Mouse (Mus musculus) liver, adult 2 months (tissue): ENCODE measurements around the gene Rnf26. TPM values are rescaled to one million over a fixed set of nuclear protein-coding genes. Genes with fewer than 3 reads are reported as not detected.

ENCODE experiments used
- DNase-seq: peaks from one replicate; pipeline ENCODE4 v3.0.0-alpha.2; 2011; ENCODE audit warnings: low read depth, low spot score; ENCODE audit errors: extremely low read depth
- H3K27ac ChIP-seq: fragments of 200-500 bp; replicated peaks from 2 replicates; pipeline ENCODE4 v1.5.1; 2012; ENCODE audit warnings: low read depth, mild to moderate bottlenecking, control low read depth, inconsistent platforms, low read length; ENCODE audit not compliant: insufficient read depth
- H3K27me3 ChIP-seq: fragments of 200-500 bp; 2 replicates; pipeline ENCODE4 v1.6.1; 2012; ENCODE audit warnings: mild to moderate bottlenecking, moderate library complexity, low read length, inconsistent platforms; ENCODE audit not compliant: control insufficient read depth, insufficient read depth
- H3K36me3 ChIP-seq: fragments of 200-500 bp; 2 replicates; pipeline ENCODE4 v1.6.1; 2012; ENCODE audit warnings: low read length, inconsistent platforms; ENCODE audit not compliant: control insufficient read depth, insufficient read depth
- H3K4me1 ChIP-seq: fragments of 200-500 bp; 2 replicates; pipeline ENCODE4 v1.6.1; 2011; ENCODE audit warnings: low read length; ENCODE audit not compliant: control insufficient read depth, insufficient read depth
- H3K4me3 ChIP-seq: fragments of 200-500 bp; 2 replicates; pipeline ENCODE4 v1.5.1; 2011; ENCODE audit warnings: low read depth, mild to moderate bottlenecking, control low read depth, low read length, moderate library complexity; ENCODE audit not compliant: insufficient read depth
- H3K79me2 ChIP-seq: fragments of 200-500 bp; 2 replicates; pipeline ENCODE4 v1.6.1; 2012; ENCODE audit warnings: inconsistent platforms, mild to moderate bottlenecking, low read length, moderate library complexity; ENCODE audit not compliant: control insufficient read depth, insufficient read depth
- H3K9ac ChIP-seq: fragments of 200-500 bp; 2 replicates; pipeline ENCODE4 v1.6.1; 2012; ENCODE audit warnings: low read depth, mild to moderate bottlenecking, control low read depth, inconsistent platforms, low read length
- CTCF ChIP-seq: fragments of 200-500 bp; IDR thresholded peaks from 2 replicates; pipeline ENCODE4 v1.5.1; 2011; ENCODE audit warnings: low read depth, low read length, control low read depth
- POLR2A ChIP-seq: fragments of 200-500 bp; IDR thresholded peaks from 2 replicates; pipeline ENCODE4 v1.6.1; 2011; ENCODE audit warnings: low read length, control low read depth; ENCODE audit not compliant: insufficient read depth; ENCODE audit errors: extremely low read depth
- WGBS: fragments of 180-500 bp; shearing (Covaris S2); methylation state at CpG from one replicate; pipeline ENCODE4 v1.1.7; 2018; 5-methylcytosine and 5-hydroxymethylcytosine counted together
- polyA plus RNA-seq: library from polyadenylated mRNA; depleted of rRNA; stranded (reverse); fragments of >200 nt; gene quantifications from 2 replicates; pipeline ENCODE4 v1.2.3, GENCODE M21; 2012; rRNA removed
- total RNA-seq: library from RNA; depleted of rRNA; stranded (reverse); fragments of >200 nt; gene quantifications from 2 replicates; pipeline ENCODE4 v1.2.3, GENCODE M21; 2014; rRNA removed

The Rnf26 gene
- total and polyA plus RNA-seq, 2 experiments = 3.1 to 19.0 TPM

DNA sequence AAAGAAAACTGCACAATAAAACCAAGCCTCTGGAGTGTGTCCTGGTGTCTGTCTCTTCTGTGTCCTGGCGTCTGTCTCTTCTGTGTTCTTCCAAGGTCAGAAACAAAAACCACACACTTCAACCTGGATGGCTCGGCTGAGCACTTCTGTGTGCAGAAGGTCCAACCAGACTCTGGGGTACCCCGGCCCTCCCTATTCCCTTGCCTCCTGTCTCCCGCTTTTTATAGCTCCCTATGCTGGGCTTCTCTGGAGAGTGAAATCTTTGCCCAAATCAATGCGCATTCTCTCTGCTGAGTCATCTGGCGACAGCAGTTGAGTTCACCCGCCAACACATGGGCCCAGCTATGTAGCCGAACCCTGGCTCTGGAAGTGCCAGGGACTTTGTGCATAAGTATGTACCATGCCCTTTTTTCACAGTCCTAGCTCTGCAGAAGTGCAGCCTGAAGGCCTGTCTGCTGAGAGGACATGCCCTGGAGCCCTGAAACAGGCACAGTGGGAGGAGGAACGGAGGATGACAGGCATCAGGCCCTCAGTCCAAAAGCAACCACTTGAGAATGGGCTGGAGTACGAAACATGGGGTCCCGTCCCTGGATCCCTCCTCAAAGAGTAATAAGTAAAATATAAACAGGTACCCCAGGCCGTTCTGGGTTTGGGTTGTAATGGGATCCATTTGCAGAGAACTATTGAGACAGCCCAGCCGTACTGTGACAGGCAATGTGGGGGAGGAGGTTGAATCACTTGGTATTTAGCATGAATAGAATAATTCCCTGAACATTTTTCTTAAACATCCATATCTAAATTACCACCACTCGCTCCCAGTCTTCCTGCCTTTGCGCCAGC, 64.6 kb downstream of the Rnf26 start:
- Histone ChIP-seq H3K79me2 (no peaks in the 10 kb centered on the region), H3K27ac (no peak overlapping the region), H3K4me3 (no peak overlapping the region), H3K4me1 (no peaks in the 10 kb centered on the region), H3K36me3 (no peaks in the 10 kb centered on the region), H3K27me3 (peaks cover 2% of the 10 kb centered on the region; the same call in 1 of the 2 replicates), H3K9ac (no peak overlapping the region)
- no peak for DNase-seq
- WGBS = 78% methylated on average over 15 of the region's 15 CpGs
- no peak for TF ChIP-seq POLR2A
- no peak for TF ChIP-seq CTCF

DNA sequence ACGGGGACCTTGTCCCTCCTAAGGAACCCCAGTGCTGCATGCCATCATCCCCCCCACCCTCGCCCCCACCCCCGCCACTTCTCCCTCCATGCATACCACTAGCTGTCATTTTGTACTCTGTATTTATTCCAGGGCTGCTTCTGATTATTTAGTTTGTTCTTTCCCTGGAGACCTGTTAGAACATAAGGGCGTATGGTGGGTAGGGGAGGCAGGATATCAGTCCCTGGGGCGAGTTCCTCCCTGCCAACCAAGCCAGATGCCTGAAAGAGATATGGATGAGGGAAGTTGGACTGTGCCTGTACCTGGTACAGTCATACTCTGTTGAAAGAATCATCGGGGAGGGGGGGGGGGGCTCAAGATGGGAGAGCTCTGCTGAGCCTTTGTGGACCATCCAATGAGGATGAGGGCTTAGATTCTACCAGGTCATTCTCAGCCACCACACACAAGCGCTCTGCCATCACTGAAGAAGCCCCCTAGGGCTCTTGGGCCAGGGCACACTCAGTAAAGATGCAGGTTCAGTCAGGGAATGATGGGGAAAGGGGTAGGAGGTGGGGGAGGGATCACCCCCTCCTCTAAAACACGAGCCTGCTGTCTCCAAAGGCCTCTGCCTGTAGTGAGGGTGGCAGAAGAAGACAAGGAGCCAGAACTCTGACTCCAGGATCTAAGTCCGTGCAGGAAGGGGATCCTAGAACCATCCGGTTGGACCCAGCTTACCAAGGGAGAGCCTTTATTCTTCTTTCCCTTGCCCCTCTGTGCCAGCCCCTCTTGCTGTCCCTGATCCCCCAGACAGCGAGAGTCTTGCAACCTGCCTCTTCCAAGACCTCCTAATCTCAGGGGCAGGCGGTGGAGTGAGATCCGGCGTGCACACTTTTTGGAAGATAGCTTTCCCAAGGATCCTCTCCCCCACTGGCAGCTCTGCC, 65.5 kb downstream of the Rnf26 start:
- Histone ChIP-seq H3K4me1 (no peaks in the 10 kb centered on the region), H3K4me3 (no peak overlapping the region), H3K36me3 (no peaks in the 10 kb centered on the region), H3K9ac (no peak overlapping the region), H3K79me2 (no peaks in the 10 kb centered on the region), H3K27me3 (peaks cover 2% of the 10 kb centered on the region; the same call in 1 of the 2 replicates), H3K27ac (no peak overlapping the region)
- no peak for DNase-seq
- WGBS = 76% methylated on average over 14 of the region's 14 CpGs
- TF ChIP-seq CTCF (no peak), POLR2A (no peak)

DNA sequence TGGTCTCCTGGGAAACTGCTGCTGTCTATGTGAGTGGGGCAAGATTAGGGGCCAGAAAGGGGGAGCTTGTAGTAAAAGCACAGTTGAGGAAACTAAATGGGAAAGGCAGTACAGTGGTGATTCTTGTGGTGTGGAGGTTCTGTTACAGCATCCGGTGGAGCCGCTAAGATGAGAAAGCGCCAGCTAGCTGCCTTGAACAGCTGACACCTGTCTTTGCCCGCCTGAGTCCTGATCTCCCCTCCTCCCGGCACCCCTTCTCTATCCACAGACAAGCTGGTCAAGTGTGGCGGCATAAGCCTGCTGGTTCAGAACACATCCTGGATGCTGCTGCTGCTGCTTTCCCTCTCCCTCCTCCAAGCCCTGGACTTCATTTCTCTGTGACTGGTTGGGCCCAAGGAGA, 66.2 kb downstream of the Rnf26 start:
- no peaks in the 10 kb centered on the region for H3K36me3 ChIP-seq
- TF ChIP-seq POLR2A = no peak
- TF ChIP-seq CTCF = no peak
- 66% methylated on average over 6 of the region's 6 CpGs for WGBS
- H3K27ac ChIP-seq = no peak overlapping the region
- H3K4me3 ChIP-seq = no peak overlapping the region
- DNase-seq = no peak
- no peaks in the 10 kb centered on the region for H3K79me2 ChIP-seq
- H3K9ac ChIP-seq = no peak overlapping the region
- H3K4me1 ChIP-seq = no peaks in the 10 kb centered on the region
- H3K27me3 ChIP-seq = peaks cover 2% of the 10 kb centered on the region; the same call in 1 of the 2 replicates

DNA sequence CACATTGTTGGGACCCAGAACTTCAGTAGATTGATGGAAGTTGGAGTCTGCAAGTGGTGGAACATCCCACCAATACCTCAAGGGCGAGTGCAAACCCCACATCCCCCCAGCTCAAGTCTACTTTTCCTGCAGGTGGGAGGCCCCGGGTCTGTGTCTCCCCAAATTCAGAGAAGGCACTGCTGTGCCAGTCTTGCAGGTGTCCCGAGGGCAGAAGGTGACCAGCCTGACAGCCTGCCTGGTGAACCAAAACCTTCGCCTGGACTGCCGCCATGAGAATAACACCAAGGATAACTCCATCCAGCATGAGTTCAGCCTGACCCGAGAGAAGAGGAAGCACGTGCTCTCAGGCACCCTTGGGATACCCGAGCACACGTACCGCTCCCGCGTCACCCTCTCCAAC, 66.9 kb downstream of the Rnf26 start:
- Histone ChIP-seq H3K27me3 (peaks cover 2% of the 10 kb centered on the region; the same call in 1 of the 2 replicates), H3K27ac (no peak overlapping the region), H3K4me3 (no peak overlapping the region), H3K9ac (no peak overlapping the region), H3K79me2 (no peaks in the 10 kb centered on the region), H3K36me3 (no peaks in the 10 kb centered on the region), H3K4me1 (no peaks in the 10 kb centered on the region)
- DNase-seq = no peak
- no peak for TF ChIP-seq CTCF
- TF ChIP-seq POLR2A = no peak
- WGBS = 84% methylated on average over 12 of the region's 12 CpGs

DNA sequence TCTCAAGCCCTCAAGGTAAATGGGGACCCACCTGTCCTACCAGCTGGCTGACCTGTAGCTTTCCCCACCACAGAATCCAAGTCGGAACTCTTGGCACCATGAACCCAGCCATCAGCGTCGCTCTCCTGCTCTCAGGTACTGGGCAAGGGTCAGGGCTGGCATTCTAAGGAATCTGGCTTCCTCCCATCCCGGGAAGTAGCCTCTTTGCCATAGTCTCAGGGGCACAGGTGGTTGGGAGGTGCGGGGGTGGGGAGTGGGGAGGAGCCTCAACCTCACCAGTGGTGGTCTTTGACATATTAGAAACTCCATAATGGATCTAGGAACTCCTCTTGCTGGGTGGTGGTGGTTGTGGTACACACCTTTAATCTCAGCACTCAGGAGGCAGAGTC, 67.4 kb downstream of the Rnf26 start:
- Histone ChIP-seq H3K79me2 (no peaks in the 10 kb centered on the region), H3K27me3 (peaks cover 2% of the 10 kb centered on the region; the same call in 1 of the 2 replicates), H3K4me1 (no peaks in the 10 kb centered on the region), H3K27ac (no peak overlapping the region), H3K4me3 (no peak overlapping the region), H3K36me3 (no peaks in the 10 kb centered on the region), H3K9ac (no peak overlapping the region)
- DNase-seq = no peak
- TF ChIP-seq POLR2A (no peak), CTCF (no peak)
- WGBS = 81% methylated on average over 5 of the region's 5 CpGs

Other genes starting within 250 kb of the Rnf26 start
- 0.46 and 0.87 TPM in 2 replicates for gene Thy1, start 70.1 kb downstream of the Rnf26 start, total RNA-seq
- gene Thy1, start 70.1 kb downstream of the Rnf26 start, polyA plus RNA-seq = 3.2 and 4.5 TPM in 2 replicates
- 9.9 and 13.6 TPM in 2 replicates for gene Usp2, start 46.5 kb downstream of the Rnf26 start, total RNA-seq
- gene Usp2, start 46.5 kb downstream of the Rnf26 start, polyA plus RNA-seq = 1.6 and 3.1 TPM in 2 replicates
- gene Mfrp, start 11.8 kb downstream of the Rnf26 start, total RNA-seq = under 0.01 TPM in 1 of 2 replicates, not detected in the other
- gene Mfrp, start 11.8 kb downstream of the Rnf26 start, polyA plus RNA-seq = not detected in 2 replicates
- 2.7 and 3.0 TPM in 2 replicates for gene C1qtnf5, start 6.3 kb downstream of the Rnf26 start, total RNA-seq
- gene C1qtnf5, start 6.3 kb downstream of the Rnf26 start, polyA plus RNA-seq = 5.6 and 5.7 TPM in 2 replicates
- gene Gm49380, start within 50 bp of the Rnf26 start, total RNA-seq = 0.09 TPM in 1 of 2 replicates, not detected in the other
- gene Gm49380, start within 50 bp of the Rnf26 start, polyA plus RNA-seq = not detected in 2 replicates
- gene Mcam, start 21.0 kb upstream of the Rnf26 start, total RNA-seq = 3.6 and 6.7 TPM in 2 replicates
- gene Mcam, start 21.0 kb upstream of the Rnf26 start, polyA plus RNA-seq = 4.2 and 4.5 TPM in 2 replicates
- gene Cbl, start 120.5 kb upstream of the Rnf26 start, total RNA-seq = 2.8 and 4.3 TPM in 2 replicates
- gene Cbl, start 120.5 kb upstream of the Rnf26 start, polyA plus RNA-seq = 1.8 and 2.4 TPM in 2 replicates
- gene Ccdc153, start 127.2 kb upstream of the Rnf26 start, total RNA-seq = not detected in 2 replicates
- gene Ccdc153, start 127.2 kb upstream of the Rnf26 start, polyA plus RNA-seq = not detected in 2 replicates
- not detected in 2 replicates for gene Pdzd3, start 138.0 kb upstream of the Rnf26 start, total RNA-seq
- not detected in 2 replicates for gene Pdzd3, start 138.0 kb upstream of the Rnf26 start, polyA plus RNA-seq
- gene Nlrx1, start 155.1 kb upstream of the Rnf26 start, total RNA-seq = 3.5 and 5.6 TPM in 2 replicates
- 8.6 and 10.0 TPM in 2 replicates for gene Nlrx1, start 155.1 kb upstream of the Rnf26 start, polyA plus RNA-seq
- not detected in 2 replicates for gene Abcg4, start 175.1 kb upstream of the Rnf26 start, total RNA-seq
- gene Abcg4, start 175.1 kb upstream of the Rnf26 start, polyA plus RNA-seq = 0.11 TPM in 1 of 2 replicates, not detected in the other
- gene Hinfp, start 192.2 kb upstream of the Rnf26 start, total RNA-seq = 7.4 and 7.6 TPM in 2 replicates
- 10.6 and 16.9 TPM in 2 replicates for gene Hinfp, start 192.2 kb upstream of the Rnf26 start, polyA plus RNA-seq
- 5.2 and 7.9 TPM in 2 replicates for gene C2cd2l, start 206.8 kb upstream of the Rnf26 start, total RNA-seq
- 60.1 and 60.9 TPM in 2 replicates for gene C2cd2l, start 206.8 kb upstream of the Rnf26 start, polyA plus RNA-seq
- 8.7 and 13.1 TPM in 2 replicates for gene Dpagt1, start 212.5 kb upstream of the Rnf26 start, total RNA-seq
- 57.4 and 71.7 TPM in 2 replicates for gene Dpagt1, start 212.5 kb upstream of the Rnf26 start, polyA plus RNA-seq
- gene H2afx, start 221.2 kb upstream of the Rnf26 start, total RNA-seq = 5.6 and 11.2 TPM in 2 replicates
- 22.5 and 23.6 TPM in 2 replicates for gene H2afx, start 221.2 kb upstream of the Rnf26 start, polyA plus RNA-seq
- 61.3 and 67.7 TPM in 2 replicates for gene Hmbs, start 230.7 kb upstream of the Rnf26 start, total RNA-seq
- 58.8 and 61.4 TPM in 2 replicates for gene Hmbs, start 230.7 kb upstream of the Rnf26 start, polyA plus RNA-seq
- gene Vps11, start 248.2 kb upstream of the Rnf26 start, total RNA-seq = 14.5 and 22.0 TPM in 2 replicates
- 15.9 and 17.0 TPM in 2 replicates for gene Vps11, start 248.2 kb upstream of the Rnf26 start, polyA plus RNA-seq